Mouse (Mus musculus): Measurements from ENCODE around the gene Plagl1.
"Not testable (repeated sequence)": the region's sequence is repeated elsewhere in the genome, so short reads cannot be mapped to it uniquely, and the experiment has no call there.

Plagl1 gene

GRCm38 (mm10) chr10:13060021-13060668 lies at the start of gene Plagl1:
Plagl1 (plus strand) TSS chr10:13060504.
- no peak for DNase-seq (ENCODE audit: low spot score in 2 of 2)

- DNase-seq (ENCODE audit: low spot score in 2 of 2): no peak
Measured at GRCm38 (mm10) chr10:13014026-13014425, 46.3 kb upstream of the Plagl1 start.

GRCm38 (mm10) chr10:13016573-13016972 lies 43.7 kb upstream of the Plagl1 start:
- peak in 1 of 2 experiments; percentile 46 for DNase-seq (ENCODE audit: low spot score in 2 of 2)

GRCm38 (mm10) chr10:13018510-13018909 lies 41.8 kb upstream of the Plagl1 start:
- DNase-seq (ENCODE audit: low spot score in 2 of 2): peak in 1 of 2 experiments; percentile 44

- DNase-seq (ENCODE audit: low spot score in 2 of 2): no peak
Measured at GRCm38 (mm10) chr10:13019026-13019425, 41.3 kb upstream of the Plagl1 start.

- no peak for DNase-seq (ENCODE audit: low spot score in 2 of 2)
Measured at GRCm38 (mm10) chr10:13022103-13022502, 38.2 kb upstream of the Plagl1 start.

- not testable (repeated sequence) for DNase-seq (ENCODE audit: low spot score in 2 of 2)
Measured at GRCm38 (mm10) chr10:13023985-13024384, 36.3 kb upstream of the Plagl1 start.

- no peak for DNase-seq (ENCODE audit: low spot score in 2 of 2)
Measured at GRCm38 (mm10) chr10:13027702-13028101, 32.6 kb upstream of the Plagl1 start.

- DNase-seq (ENCODE audit: low spot score in 2 of 2): no peak
Measured at GRCm38 (mm10) chr10:13028215-13028614, 32.1 kb upstream of the Plagl1 start.

GRCm38 (mm10) chr10:13029416-13029815 lies 30.9 kb upstream of the Plagl1 start:
- no peak for DNase-seq (ENCODE audit: low spot score in 2 of 2)

- DNase-seq (ENCODE audit: low spot score in 2 of 2): no peak
Measured at GRCm38 (mm10) chr10:13035270-13035669, 25.0 kb upstream of the Plagl1 start.

GRCm38 (mm10) chr10:13039637-13040174 lies 20.6 kb upstream of the Plagl1 start:
- no peak for DNase-seq (ENCODE audit: low spot score in 2 of 2)

GRCm38 (mm10) chr10:13044659-13045058 lies 15.6 kb upstream of the Plagl1 start:
- DNase-seq (ENCODE audit: low spot score in 2 of 2): no peak

- DNase-seq (ENCODE audit: low spot score in 2 of 2): no peak
Measured at GRCm38 (mm10) chr10:13047816-13048215, 12.5 kb upstream of the Plagl1 start.

GRCm38 (mm10) chr10:13056863-13057381 lies 3.4 kb upstream of the Plagl1 start:
- DNase-seq (ENCODE audit: low spot score in 2 of 2): no peak

GRCm38 (mm10) chr10:13060821-13061671 lies 742 bp downstream of the Plagl1 start:
- DNase-seq (ENCODE audit: low spot score in 2 of 2): no peak

- DNase-seq (ENCODE audit: low spot score in 2 of 2): no peak
Measured at GRCm38 (mm10) chr10:13062373-13062772, 2.1 kb downstream of the Plagl1 start.

- no peak for DNase-seq (ENCODE audit: low spot score in 2 of 2)
Measured at GRCm38 (mm10) chr10:13063457-13063856, 3.2 kb downstream of the Plagl1 start.

- DNase-seq (ENCODE audit: low spot score in 2 of 2): no peak
Measured at GRCm38 (mm10) chr10:13065129-13065752, 4.9 kb downstream of the Plagl1 start.

GRCm38 (mm10) chr10:13071031-13071430 lies 10.7 kb downstream of the Plagl1 start:
- DNase-seq (ENCODE audit: low spot score in 2 of 2): no peak

GRCm38 (mm10) chr10:13076807-13077532 lies 16.7 kb downstream of the Plagl1 start:
- no peak for DNase-seq (ENCODE audit: low spot score in 2 of 2)

Data from spleen, postnatal 10 days (tissue).